Mouse (Mus musculus): ENCODE data around the gene Rap1a.

DNA sequence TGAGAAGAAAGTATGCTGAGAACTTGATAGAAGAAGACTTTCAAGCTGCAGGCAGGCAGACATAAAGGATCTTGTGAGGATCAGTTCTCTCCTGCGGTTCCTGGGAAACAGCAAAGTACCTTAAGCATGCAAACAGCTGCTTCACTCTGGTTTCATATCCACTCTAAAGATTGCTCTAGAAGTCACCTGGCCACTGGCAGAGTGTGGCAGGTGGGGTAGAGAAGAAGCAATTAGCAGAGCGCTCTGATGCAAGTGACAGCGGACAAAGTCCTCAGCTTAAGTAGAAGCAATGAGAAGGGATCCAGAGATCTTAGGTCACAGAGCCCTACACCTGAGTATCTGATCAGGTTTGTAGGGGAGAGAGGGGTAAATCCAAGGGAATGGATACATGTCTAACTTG is 30.4 kb upstream of the Rap1a start:
- TF ChIP-seq CTCF (IDR thresholded peaks at IDR 0.05; ENCODE audit: control insufficient read depth, insufficient read depth, insufficient read length) (no peak), MAX (IDR thresholded peaks at IDR 0.05) (no peak), CEBPB (IDR thresholded peaks at IDR 0.05; ENCODE audit: low read depth) (no peak), USF1 (IDR thresholded peaks at IDR 0.05; ENCODE audit: low read depth) (no peak)
